Mouse (Mus musculus): ENCODE measurements at regions not wholly inside any gene's neighbourhood (a gene's known extent, or its start where the extent isn't known, plus 50 kb on each side); places are given as distances from the start of the nearest gene placed in this dataset.
A peak's percentile ranks its signal among the peaks of the same experiment; 100 is the strongest.

DNA sequence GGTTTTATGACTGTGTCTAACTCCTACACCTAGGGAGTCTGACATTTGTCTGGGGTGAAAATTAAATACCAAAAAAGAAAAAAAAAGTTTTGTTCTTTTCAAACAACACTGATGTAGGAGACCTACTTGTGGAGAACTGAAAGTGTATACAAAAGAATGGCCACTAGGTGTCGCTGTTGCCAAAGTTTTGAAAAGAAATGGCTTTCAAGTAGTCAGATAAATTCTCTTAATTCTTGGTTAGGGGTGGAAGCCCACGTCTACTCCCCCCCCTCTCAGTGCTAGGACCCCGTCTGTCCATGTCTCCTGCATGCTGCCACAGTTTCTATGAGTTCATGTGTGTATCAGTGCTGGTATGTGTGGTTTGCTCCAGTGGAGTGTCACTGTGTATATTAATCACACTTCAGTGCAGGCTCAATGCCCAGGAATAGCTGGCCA lies 100.7 kb upstream of the Spred2 start:
- TF ChIP-seq CTCF (IDR thresholded peaks at IDR 0.05; ENCODE audit: control insufficient read depth, insufficient read depth, insufficient replicate concordance, low read depth, low read length) (peak; percentile 28; the same call in 1 of the 2 replicates), POLR2A (IDR thresholded peaks at IDR 0.05; ENCODE audit: control insufficient read depth, low read depth, low read length) (no peak)

Measured in testis, adult 2 months (tissue).